Comparison of ENCODE assay signal across 8 mouse cellular contexts in the genomic region with DNA sequence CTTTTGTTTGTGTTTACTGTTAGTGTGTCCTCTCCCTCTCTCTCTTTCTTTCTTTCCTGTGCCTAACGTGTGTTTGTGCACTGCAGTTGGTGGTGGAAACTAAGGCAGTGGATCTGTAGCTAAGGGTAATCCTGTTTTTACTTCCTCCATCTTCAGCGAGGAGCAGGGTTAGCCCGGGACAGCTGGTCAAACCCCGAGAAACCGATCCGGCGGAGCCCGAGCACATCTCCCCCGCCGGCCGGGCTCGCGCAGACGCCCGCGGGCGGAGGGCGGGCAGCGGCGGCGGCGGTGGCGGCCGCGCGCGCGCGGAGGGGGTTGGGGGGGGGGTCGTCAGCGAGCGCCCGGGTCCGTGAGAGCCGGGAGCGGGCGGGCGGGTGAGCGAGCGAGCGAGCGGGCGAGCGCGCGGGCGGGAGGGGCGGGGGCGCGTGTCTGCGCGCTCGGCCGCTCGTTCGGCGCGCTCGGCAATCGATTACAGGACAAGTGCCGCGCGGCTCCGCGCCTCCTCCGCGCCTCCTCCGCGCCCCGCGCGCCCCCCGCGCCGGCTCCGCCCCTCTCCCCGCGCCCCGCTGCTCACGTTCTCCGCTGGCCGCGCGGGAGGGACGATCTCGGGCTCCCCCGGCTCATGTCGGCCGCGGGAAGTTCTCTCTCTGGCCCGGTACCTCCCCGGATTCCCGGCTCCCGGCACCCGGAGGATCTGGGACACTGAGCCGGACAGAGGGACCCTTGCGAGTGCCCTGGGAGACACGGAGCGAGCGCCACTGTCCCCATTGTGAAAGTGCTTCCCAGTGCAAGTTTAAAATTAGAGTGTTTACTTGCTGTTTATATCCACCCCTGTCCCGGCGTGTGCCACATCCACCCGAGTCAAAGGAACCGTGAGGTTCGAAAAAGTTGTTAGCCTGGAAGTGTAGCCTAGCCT. TPM values are rescaled to one million over a fixed set of nuclear protein-coding genes. Genes with fewer than 3 reads are reported as not detected.
DNase-seq lines count a peak whose midpoint lies in the region; ATAC-seq and TF ChIP-seq lines count a peak whose summit lies in the region.

A gene (minus strand): TSS at position 170 of the 916 bp plus-strand sequence.

- peak within 1 kb of the TSS; percentile 84 for H3K9ac ChIP-seq in embryonic facial prominence, embryonic 13.5 days
- peak within 1 kb of the TSS; percentile 75 for H3K9ac ChIP-seq in heart, adult 2 months (ENCODE audit: low read depth, low read length)
- peak within 1 kb of the TSS; percentile 74 for H3K9ac ChIP-seq in limb, embryonic 11.5 days (ENCODE audit: low read length)
- peak within 1 kb of the TSS; percentile 69 for H3K9ac ChIP-seq in midbrain, embryonic 12.5 days (replicated peaks)

- no peak for TF ChIP-seq EP300 in heart, adult 2 months (IDR thresholded peaks at IDR 0.05; ENCODE audit: insufficient read depth, low read depth, low read length)

- H3K4me3 ChIP-seq in embryonic facial prominence, embryonic 13.5 days, result peak within 1 kb of the TSS; percentile 78
- H3K4me3 ChIP-seq in heart, adult 2 months, result peak within 1 kb of the TSS; percentile 81
- H3K4me3 ChIP-seq in kidney, adult 2 months (ENCODE audit: insufficient read depth, low read depth, low read length), result peak within 1 kb of the TSS; percentile 69
- H3K4me3 ChIP-seq in limb, embryonic 11.5 days (ENCODE audit: low read depth, low read length), result peak within 1 kb of the TSS; percentile 68
- peak within 1 kb of the TSS; percentile 64 for H3K4me3 ChIP-seq in midbrain, embryonic 12.5 days

- 0 out of 2 replicates have a peak, but pooled peaks cover 9% of the 10 kb centered on the region for H3K4me1 ChIP-seq in embryonic facial prominence, embryonic 13.5 days
- H3K4me1 ChIP-seq in heart, adult 2 months (ENCODE audit: control insufficient read depth, insufficient read depth, low read length), result peaks cover 2% of the 10 kb centered on the region
- no peaks in the 10 kb centered on the region for H3K4me1 ChIP-seq in kidney, adult 2 months (ENCODE audit: control insufficient read depth, insufficient read depth, low read length)
- H3K4me1 ChIP-seq in limb, embryonic 11.5 days (ENCODE audit: control insufficient read depth, insufficient read depth, low read length), result no peaks in the 10 kb centered on the region
- H3K4me1 ChIP-seq in midbrain, embryonic 12.5 days, result peaks cover 10% of the 10 kb centered on the region

- peak within 1 kb of the TSS; percentile 90 for H3K27ac ChIP-seq in embryonic facial prominence, embryonic 13.5 days
- peak within 1 kb of the TSS; percentile 90 for H3K27ac ChIP-seq in heart, adult 2 months
- H3K27ac ChIP-seq in kidney, adult 2 months (ENCODE audit: insufficient read depth, low read depth, low read length), result peak within 1 kb of the TSS; percentile 85
- peak within 1 kb of the TSS; percentile 68; the same call in 1 of the 2 replicates for H3K27ac ChIP-seq in limb, embryonic 11.5 days (replicated peaks; ENCODE audit: low read depth, low read length)
- H3K27ac ChIP-seq in midbrain, embryonic 12.5 days (replicated peaks), result peak within 1 kb of the TSS; percentile 82

- intact Hi-C loops in heart, adult 2 months (cut with DNase I), result loop anchor here (5.0 kb wide), 1 partner anchor 445 kb away; no protein-coding TSS in a partner anchor

- peak; percentile 82 for DNase-seq in adrenal gland, postnatal 25 days
- DNase-seq in heart, adult 2 months, result peak; percentile 86 to 87
- peak; percentile 78 for DNase-seq in kidney, adult 2 months
- DNase-seq in limb, embryonic 11.5 days (ENCODE audit: low spot score), result peak; percentile 80
- peak; percentile 73 for DNase-seq in skeletal muscle tissue, adult 2 months (ENCODE audit: low read depth, low spot score)
- peak; percentile 85 for DNase-seq in yolk sac, embryonic 10.5 days (ENCODE audit: low spot score)

- ATAC-seq in embryonic facial prominence, embryonic 13.5 days (ENCODE audit: insufficient number of reproducible peaks, insufficient read depth, low FRiP score, low TSS enrichment, low read depth), result peak; percentile 91
- ATAC-seq in limb, embryonic 11.5 days (ENCODE audit: insufficient number of reproducible peaks, low FRiP score, low TSS enrichment, low read depth), result peak; percentile 87
- ATAC-seq in midbrain, embryonic 12.5 days (ENCODE audit: low FRiP score, low read depth), result peak; percentile 94

- WGBS in embryonic facial prominence, embryonic 13.5 days, result 1% methylated on average over 69 of the region's 105 CpGs
- WGBS in heart, adult 2 months, result under 1% methylated on average over 73 of the region's 105 CpGs
- 2% methylated on average over 77 of the region's 105 CpGs for WGBS in kidney, adult 2 months
- WGBS in limb, embryonic 11.5 days, result under 1% methylated on average over 57 of the region's 105 CpGs
- WGBS in midbrain, embryonic 12.5 days, result under 1% methylated on average over 65 of the region's 105 CpGs

- peak; percentile 55 for TF ChIP-seq POLR2A in heart, adult 2 months (IDR thresholded peaks at IDR 0.05; ENCODE audit: insufficient read depth, low read depth, low read length)
- no peak for TF ChIP-seq POLR2A in kidney, adult 2 months (IDR thresholded peaks at IDR 0.05; ENCODE audit: low read depth, low read length)

- H3K27me3 ChIP-seq in embryonic facial prominence, embryonic 13.5 days, result no peaks in the 10 kb centered on the region
- no peaks in the 10 kb centered on the region for H3K27me3 ChIP-seq in heart, adult 2 months (ENCODE audit: control insufficient read depth, insufficient read depth, low read length)
- H3K27me3 ChIP-seq in kidney, adult 2 months (replicated peaks; ENCODE audit: control insufficient read depth, insufficient read depth, low read length), result no peaks in the 10 kb centered on the region
- H3K27me3 ChIP-seq in limb, embryonic 11.5 days (ENCODE audit: control insufficient read depth, insufficient read depth, low read length), result 0 out of 2 replicates have a peak, but pooled peaks cover 2% of the 10 kb centered on the region
- no peaks in the 10 kb centered on the region for H3K27me3 ChIP-seq in midbrain, embryonic 12.5 days

- H3K9me3 ChIP-seq in embryonic facial prominence, embryonic 13.5 days, result no peaks in the 10 kb centered on the region
- H3K9me3 ChIP-seq in limb, embryonic 11.5 days (ENCODE audit: control insufficient read depth, low read length), result no peaks in the 10 kb centered on the region
- H3K9me3 ChIP-seq in midbrain, embryonic 12.5 days, result no peaks in the 10 kb centered on the region

- H3K79me2 ChIP-seq in heart, adult 2 months (replicated peaks; ENCODE audit: control insufficient read depth, insufficient read depth, low read length), result no peaks in the 10 kb centered on the region

- no peaks in the 10 kb centered on the region for H3K36me3 ChIP-seq in embryonic facial prominence, embryonic 13.5 days
- H3K36me3 ChIP-seq in heart, adult 2 months (ENCODE audit: control insufficient read depth, insufficient read depth, low read length), result no peaks in the 10 kb centered on the region
- H3K36me3 ChIP-seq in kidney, adult 2 months (ENCODE audit: control insufficient read depth, insufficient read depth, low read length), result no peaks in the 10 kb centered on the region
- H3K36me3 ChIP-seq in limb, embryonic 11.5 days (ENCODE audit: control insufficient read depth, insufficient read depth, low read length), result no peaks in the 10 kb centered on the region
- H3K36me3 ChIP-seq in midbrain, embryonic 12.5 days, result no peaks in the 10 kb centered on the region

- peak within 1 kb of the TSS; percentile 69 for H3K4me2 ChIP-seq in embryonic facial prominence, embryonic 13.5 days
- H3K4me2 ChIP-seq in limb, embryonic 11.5 days (ENCODE audit: low read depth, severe bottlenecking), result peak within 1 kb of the TSS; percentile 53
- H3K4me2 ChIP-seq in midbrain, embryonic 12.5 days (replicated peaks), result peak within 1 kb of the TSS; percentile 78

- TF ChIP-seq CTCF in heart, adult 2 months (IDR thresholded peaks at IDR 0.05), result no peak
- no peak for TF ChIP-seq CTCF in kidney, adult 2 months (conservative IDR thresholded peaks at IDR 0.05; ENCODE audit: insufficient read depth, insufficient read length, low read depth, low read length)

RNA-seq across cellular contexts. Expression of the gene that starts here (rescaled TPM):
- total RNA-seq in adrenal gland, postnatal 25 days (2021), result 11.0 and 15.7 TPM in 2 replicates
- polyA plus RNA-seq in embryonic facial prominence, embryonic 13.5 days (2015; fragmentation: Nextera tagmentation; extraction: Ambion mirVana), result 9.0 and 9.6 TPM in 2 replicates
- total RNA-seq in heart, adult 2 months (2021), result 1 to 10 TPM; 6.1 to 7.9 TPM
- polyA plus RNA-seq in heart, adult 2 months (2012; rRNA removed), result 1.8 and 2.5 TPM in 2 replicates
- polyA plus RNA-seq in kidney, adult 2 months (2012; rRNA removed), result 0.75 and 1.5 TPM in 2 replicates
- polyA plus RNA-seq in limb, embryonic 11.5 days (2014; fragmentation: Nextera tagmentation; extraction: Ambion mirVana), result 3.0 and 3.3 TPM in 2 replicates
- 5.7 and 6.0 TPM in 2 replicates for polyA plus RNA-seq in midbrain, embryonic 12.5 days (2016; fragmentation: Nextera tagmentation; extraction: Ambion mirVana)

Comparison
In these comparisons a context has a peak if more than half of its experiments do, and no peak if none do; other contexts are left out.
1. Peak in every context shown above with its lines: DNase-seq, ATAC-seq, H3K4me3 ChIP-seq and H3K27ac ChIP-seq.